Mouse (Mus musculus): ENCODE results near the gene Dhdds.

Dhdds gene

GRCm38 (mm10) chr4:134000466-134001438, at the start of gene Dhdds:
TSS of gene Dhdds (minus strand) at chr4:134000918.
- peak; percentile 96 for DNase-seq

- DNase-seq = no peak
Observed at GRCm38 (mm10) chr4:134047648-134048047, 46.9 kb upstream of the Dhdds start.

GRCm38 (mm10) chr4:134043041-134043440, 42.3 kb upstream of the Dhdds start:
- no peak for DNase-seq

- DNase-seq = no peak
Observed at GRCm38 (mm10) chr4:134041317-134042123, 40.8 kb upstream of the Dhdds start.

GRCm38 (mm10) chr4:134035953-134036352, 35.2 kb upstream of the Dhdds start:
- peak; percentile 81 for DNase-seq

- DNase-seq = no peak
Observed at GRCm38 (mm10) chr4:134025802-134026201, 25.1 kb upstream of the Dhdds start.

GRCm38 (mm10) chr4:134020621-134021020, 19.9 kb upstream of the Dhdds start:
- DNase-seq = no peak

- no peak for DNase-seq
Observed at GRCm38 (mm10) chr4:134019641-134020351, 19.1 kb upstream of the Dhdds start.

GRCm38 (mm10) chr4:134019210-134019609, 18.5 kb upstream of the Dhdds start:
- no peak for DNase-seq

- no peak for DNase-seq
Observed at GRCm38 (mm10) chr4:134018779-134019145, 18.0 kb upstream of the Dhdds start, which contains the start of gene Lin28a. TSS of gene Lin28a (minus strand) at chr4:134018841.

GRCm38 (mm10) chr4:134018038-134018778, 17.5 kb upstream of the Dhdds start:
- DNase-seq = no peak

GRCm38 (mm10) chr4:134017201-134017865, 16.6 kb upstream of the Dhdds start:
- no peak for DNase-seq

- DNase-seq = no peak
Observed at GRCm38 (mm10) chr4:134016767-134017166, 16.0 kb upstream of the Dhdds start.

GRCm38 (mm10) chr4:134016208-134016607, 15.5 kb upstream of the Dhdds start:
- DNase-seq = no peak

GRCm38 (mm10) chr4:134012858-134013528, 12.3 kb upstream of the Dhdds start:
- no peak for DNase-seq

GRCm38 (mm10) chr4:134011450-134012414, 11.0 kb upstream of the Dhdds start:
- DNase-seq = no peak

GRCm38 (mm10) chr4:134009709-134010108, 9.0 kb upstream of the Dhdds start:
- no peak for DNase-seq

GRCm38 (mm10) chr4:134006845-134007244, 6.1 kb upstream of the Dhdds start:
- no peak for DNase-seq

GRCm38 (mm10) chr4:134005581-134006358, 5.1 kb upstream of the Dhdds start:
- DNase-seq = peak; percentile 15

Data from layer of hippocampus, adult 9-11 months (tissue).